Mouse (Mus musculus) lung, postnatal 0 days (tissue): ENCODE results near the gene Cse1l. TPM values are rescaled to one million over a fixed set of nuclear protein-coding genes. Genes with fewer than 3 reads are reported as not detected.

Source experiments
- ATAC-seq: fragments of 200-750 bp; cut with Nextera tagmentation; 2 replicates; pipeline ENCODE4 v1.8.0; 2017; ENCODE audit warnings: moderate library complexity
- DNase-seq: peaks from one replicate; pipeline ENCODE4 v3.0.0-alpha.2; 2016; ENCODE audit warnings: low spot score
- H3K27ac ChIP-seq: fragments of 300-500 bp; sonication (generic); 2 replicates; pipeline ENCODE4 v1.5.1; 2014; ENCODE audit warnings: antibody characterized with exemption, mild to moderate bottlenecking, low read length, mixed read lengths
- H3K27me3 ChIP-seq: fragments of 300-500 bp; sonication (generic); replicated peaks from 2 replicates; pipeline ENCODE4 v1.6.1; 2014; ENCODE audit warnings: low read length, mixed read lengths; ENCODE audit not compliant: insufficient read depth
- H3K36me3 ChIP-seq: fragments of 300-500 bp; sonication (generic); 2 replicates; pipeline ENCODE4 v1.6.1; 2014; ENCODE audit warnings: low read length, mixed read lengths; ENCODE audit not compliant: insufficient read depth
- H3K4me1 ChIP-seq: fragments of 300-500 bp; sonication (generic); 2 replicates; pipeline ENCODE4 v1.6.1; 2014; ENCODE audit warnings: antibody characterized with exemption, low read depth, low read length, mixed read lengths; ENCODE audit not compliant: insufficient read depth
- H3K4me2 ChIP-seq: fragments of 300-500 bp; sonication (generic); replicated peaks from 2 replicates; pipeline ENCODE4 v1.6.1; 2014; ENCODE audit warnings: low read depth, mild to moderate bottlenecking, low read length, moderate library complexity, mixed read lengths
- H3K4me3 ChIP-seq: fragments of 300-500 bp; sonication (generic); 2 replicates; pipeline ENCODE4 v1.5.1; 2014; ENCODE audit warnings: low read depth, low read length
- H3K9ac ChIP-seq: fragments of 300-500 bp; sonication (generic); replicated peaks from 2 replicates; pipeline ENCODE4 v1.6.1; 2014; ENCODE audit warnings: low read depth, mild to moderate bottlenecking
- H3K9me3 ChIP-seq: fragments of 300-500 bp; sonication (generic); 2 replicates; pipeline ENCODE4 v1.6.1; 2016; ENCODE audit warnings: low read length, mixed read lengths
- CTCF ChIP-seq: IDR thresholded peaks from 2 replicates; pipeline ENCODE4 v1.5.1; 2016; ENCODE audit warnings: antibody characterized with exemption, mild to moderate bottlenecking
- EP300 ChIP-seq: IDR thresholded peaks from 2 replicates; pipeline ENCODE4 v1.6.1; 2016; ENCODE audit warnings: antibody characterized with exemption, mild to moderate bottlenecking, control low read depth
- WGBS: fragments of 180-500 bp; shearing (Covaris S2); extraction: QIAGEN DNeasy Blood & Tissue Kit; methylation state at CpG from one replicate; pipeline ENCODE4 v1.1.7; 2014; 5-methylcytosine and 5-hydroxymethylcytosine counted together
- polyA plus RNA-seq: library from polyadenylated mRNA; unstranded; fragments of >200 nt; fragmentation: Nextera tagmentation; extraction: Ambion mirVana; gene quantifications from 2 replicates; pipeline ENCODE4 v1.2.1, GENCODE M21; 2015

The Cse1l gene
- polyA plus RNA-seq, 1 experiment from 2014 or later: 24.1 TPM

- Histone ChIP-seq H3K9ac (no peak overlapping the region), H3K4me2 (no peak overlapping the region), H3K36me3 (no peaks in the 10 kb centered on the region), H3K27me3 (no peaks in the 10 kb centered on the region), H3K27ac (0 out of 2 replicates have a peak overlapping the region, but pooled peaks have one; percentile 5), H3K9me3 (no peaks in the 10 kb centered on the region), H3K4me1 (peaks cover 14% of the 10 kb centered on the region; the same call in 1 of the 2 replicates), H3K4me3 (no peak overlapping the region)
- ATAC-seq (no peak), DNase-seq (no peak)
- 61% methylated on average over 7 of the region's 7 CpGs for WGBS
- TF ChIP-seq EP300 (no peak), CTCF (peak; percentile 35; the same call in 1 of the 2 replicates)
Measured at GRCm38 (mm10) chr2:166990861-166991260, 85.0 kb downstream of the Cse1l start.

DNA sequence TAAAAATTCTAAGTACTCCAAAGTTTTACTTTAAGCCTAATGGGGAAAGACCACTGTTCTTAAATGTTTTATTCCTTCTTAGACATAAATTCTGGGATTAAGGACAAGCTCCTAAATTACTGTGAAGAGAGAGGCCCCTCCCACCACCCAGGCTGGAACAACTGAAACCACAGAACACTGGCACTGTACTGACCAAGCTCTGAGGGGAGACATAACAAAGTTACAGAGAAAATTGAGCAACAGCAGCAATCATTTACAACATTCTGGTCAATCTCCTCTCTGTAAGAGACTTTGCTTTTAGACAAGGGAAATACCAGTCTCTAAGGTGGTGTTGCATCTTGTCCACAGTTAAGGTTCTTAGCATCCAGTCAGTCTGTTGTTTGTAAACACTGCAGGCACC lies 86.1 kb downstream of the Cse1l start:
- Histone ChIP-seq H3K36me3 (no peaks in the 10 kb centered on the region), H3K9ac (no peak overlapping the region; the same call in 1 of the 2 replicates), H3K27ac (no peak overlapping the region), H3K9me3 (no peaks in the 10 kb centered on the region), H3K27me3 (no peaks in the 10 kb centered on the region), H3K4me3 (no peak overlapping the region), H3K4me2 (no peak overlapping the region), H3K4me1 (peaks cover 14% of the 10 kb centered on the region; the same call in 1 of the 2 replicates)
- TF ChIP-seq CTCF: no peak
- no peak for TF ChIP-seq EP300
- ATAC-seq (no peak), DNase-seq (peak; percentile 76)

DNA sequence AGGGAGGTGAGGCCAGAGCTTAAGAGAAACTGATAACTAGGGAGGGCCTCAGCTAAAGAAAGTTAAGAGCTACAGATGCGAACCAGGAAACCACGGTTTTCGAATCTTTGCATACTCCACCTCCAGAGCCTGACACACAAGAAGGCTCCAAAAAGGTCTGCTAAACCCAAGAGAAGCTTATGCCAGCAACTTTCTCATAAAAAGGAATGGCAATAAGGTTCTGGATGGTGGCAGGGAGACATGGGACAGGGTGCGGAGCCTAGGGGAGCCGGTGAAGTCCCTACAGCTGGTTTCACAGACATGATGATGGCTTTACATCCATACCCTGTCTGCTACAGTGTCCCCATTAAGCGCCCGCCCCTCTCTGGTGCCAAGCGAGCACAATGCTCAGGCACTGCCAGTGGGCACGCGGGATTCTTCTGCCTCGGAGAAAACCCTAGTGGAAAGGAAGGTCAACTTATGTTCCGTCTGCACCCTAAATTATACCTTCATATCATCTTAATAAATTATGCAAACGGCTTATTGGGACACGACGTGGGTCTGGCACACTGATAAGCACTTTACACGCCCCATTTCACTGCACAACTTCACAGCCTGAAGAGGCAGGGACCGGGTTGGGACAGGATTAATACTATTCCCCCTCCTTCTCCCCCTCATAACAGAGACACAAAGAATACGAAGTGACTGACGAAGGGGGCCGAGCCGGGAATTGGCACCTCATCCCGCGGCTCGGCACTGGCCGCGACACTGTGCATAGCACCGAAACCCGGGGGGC lies 89.4 kb downstream of the Cse1l start:
- WGBS: 1% methylated on average over 26 of the region's 28 CpGs
- H3K27ac ChIP-seq: peak overlapping the region; percentile 98
- H3K9me3 ChIP-seq: no peaks in the 10 kb centered on the region
- peak overlapping the region; percentile 98 for H3K4me3 ChIP-seq
- no peaks in the 10 kb centered on the region for H3K27me3 ChIP-seq
- H3K4me1 ChIP-seq: peaks cover 14% of the 10 kb centered on the region; the same call in 1 of the 2 replicates
- peak overlapping the region; percentile 99 for H3K9ac ChIP-seq
- peak overlapping the region; percentile 85 for H3K4me2 ChIP-seq
- ATAC-seq (no peak; the same call in 1 of the 2 replicates), DNase-seq (peak; percentile 68)
- no peaks in the 10 kb centered on the region for H3K36me3 ChIP-seq
- no peak for TF ChIP-seq CTCF
- TF ChIP-seq EP300: no peak

Other genes starting within 250 kb of the Cse1l start
- gene Prex1, start 192.2 kb upstream of the Cse1l start, polyA plus RNA-seq: 6.9 and 7.5 TPM in 2 replicates
- gene Trp53rkb, start 113.5 kb upstream of the Cse1l start, polyA plus RNA-seq: 4.2 and 4.8 TPM in 2 replicates
- gene Arfgef2, start 100.5 kb upstream of the Cse1l start, polyA plus RNA-seq: 5.7 and 6.2 TPM in 2 replicates
- 48.3 and 55.0 TPM in 2 replicates for gene Stau1, start 90.3 kb downstream of the Cse1l start, polyA plus RNA-seq
- 21.8 and 21.9 TPM in 2 replicates for gene Ddx27, start 109.2 kb downstream of the Cse1l start, polyA plus RNA-seq
- gene Znfx1, start 157.0 kb downstream of the Cse1l start, polyA plus RNA-seq: 9.8 and 9.9 TPM in 2 replicates